In genomic region chr6:49009665-49010064, GRCm38 (mm10) we compare ENCODE assay signal across 21 mouse cellular contexts. TPM values are rescaled to one million over a fixed set of nuclear protein-coding genes. Genes with fewer than 3 reads are reported as not detected.
DNase-seq lines count a peak whose midpoint lies in the region; ATAC-seq and TF ChIP-seq lines count a peak whose summit lies in the region.
"Had no signal": no experiment of that assay in that cellular context is flagged by ENCODE, and none has a peak within 500 bp of the region (broad histone marks: within the 10 kb centered on the region; RNA-seq: fewer than 3 reads in every experiment).

No protein-coding gene starts in this region.

- TF ChIP-seq CTCF in forebrain, postnatal 0 days (IDR thresholded peaks at IDR 0.05; ENCODE audit: low read depth), result peak; percentile 35; the same call in 1 of the 2 replicates
- peak; percentile 23 for TF ChIP-seq CTCF in left cerebral cortex, adult 2 months (IDR thresholded peaks at IDR 0.05)

- no peak overlapping the region for H3K27ac ChIP-seq in forebrain, postnatal 0 days (ENCODE audit: low read depth, low read length)
- no peak overlapping the region for H3K27ac ChIP-seq in forebrain, embryonic 15.5 days (replicated peaks)
- H3K27ac ChIP-seq in left cerebral cortex, adult 2 months, result no peak overlapping the region
- H3K27ac ChIP-seq: heart, embryonic 15.5 days had no signal

- H3K4me2 ChIP-seq in forebrain, postnatal 0 days (ENCODE audit: low read depth), result no peak overlapping the region
- no peak overlapping the region for H3K4me2 ChIP-seq in forebrain, embryonic 15.5 days (replicated peaks)

- DNase-seq in forebrain, postnatal 0 days, result no peak
- DNase-seq in left cerebral cortex, adult 2 months (ENCODE audit: extremely low spot score in 1 of 2, low spot score in 2 of 2), result no peak
- no peak for DNase-seq in left cerebral cortex, postnatal 25 days (ENCODE audit: low spot score in 2 of 2)
- peak; percentile 18 for DNase-seq in A20 (ENCODE audit: low read depth, low spot score)
- DNase-seq in ZHBTc4 (ENCODE audit: low read depth, low spot score), result peak; percentile 76
- DNase-seq in embryo, embryonic 9.5 days (ENCODE audit: extremely low spot score), result no peak
- DNase-seq in right cerebral cortex, postnatal 14 days, result no peak
- DNase-seq: adrenal gland, adult 2 months; cerebellum, adult 9-10 months; gastrocnemius, postnatal 25 days; kidney, postnatal 10 days; lung, adult 18-20 months; right cerebral cortex, postnatal 25 days; thymus, postnatal 25 days had no signal

- no peaks in the 10 kb centered on the region for H3K36me3 ChIP-seq in forebrain, postnatal 0 days (ENCODE audit: insufficient read depth)
- H3K36me3 ChIP-seq in forebrain, embryonic 15.5 days, result no peaks in the 10 kb centered on the region
- H3K36me3 ChIP-seq: heart, embryonic 15.5 days had no signal

- H3K9me3 ChIP-seq in forebrain, postnatal 0 days (ENCODE audit: low read length), result no peaks in the 10 kb centered on the region
- no peaks in the 10 kb centered on the region for H3K9me3 ChIP-seq in forebrain, embryonic 15.5 days
- H3K9me3 ChIP-seq: heart, embryonic 15.5 days had no signal

- H3K9ac ChIP-seq in forebrain, postnatal 0 days, result no peak overlapping the region
- H3K9ac ChIP-seq in forebrain, embryonic 15.5 days (replicated peaks), result no peak overlapping the region
- H3K9ac ChIP-seq: heart, embryonic 15.5 days had no signal

- no peak for ATAC-seq in forebrain, postnatal 0 days
- ATAC-seq in forebrain, embryonic 15.5 days (replicated peaks), result no peak
- ATAC-seq: forebrain, embryonic 16.5 days had no signal

- WGBS in forebrain, postnatal 0 days, result 86% methylated on average over 1 of the region's 1 CpGs
- 95% methylated on average over 1 of the region's 1 CpGs for WGBS in forebrain, embryonic 15.5 days

- no peak overlapping the region for H3K4me3 ChIP-seq in forebrain, postnatal 0 days (ENCODE audit: low read depth, low read length)
- no peak overlapping the region for H3K4me3 ChIP-seq in forebrain, embryonic 15.5 days
- H3K4me3 ChIP-seq in left cerebral cortex, adult 2 months, result no peak overlapping the region

- H3K27me3 ChIP-seq in forebrain, postnatal 0 days (ENCODE audit: insufficient read depth, low read length), result no peaks in the 10 kb centered on the region
- no peaks in the 10 kb centered on the region for H3K27me3 ChIP-seq in forebrain, embryonic 15.5 days
- H3K27me3 ChIP-seq: heart, embryonic 15.5 days had no signal

- 0 out of 2 replicates have a peak, but pooled peaks cover 4% of the 10 kb centered on the region for H3K4me1 ChIP-seq in forebrain, postnatal 0 days (ENCODE audit: insufficient read depth)
- H3K4me1 ChIP-seq in forebrain, embryonic 15.5 days, result peaks cover 9% of the 10 kb centered on the region; the same call in 1 of the 2 replicates

- intact Hi-C loops in left cerebral cortex, adult 2 months (cut with DNase I), result loop anchor here (5.0 kb wide), 1 partner anchor 48 kb away; no protein-coding TSS in a partner anchor
- intact Hi-C loops in left cerebral cortex, postnatal 25 days (cut with DNase I), result loop anchor here (10.0 kb wide), 1 partner anchor 385 kb away; the partner anchor contains the start of gene Stk31

RNA-seq across cellular contexts. Expression of gene Svs1, which starts 23.0 kb away (rescaled TPM):
- total RNA-seq in forebrain, postnatal 0 days (2014; rRNA removed), result not detected in 2 replicates
- polyA plus RNA-seq in forebrain, postnatal 0 days (2015; fragmentation: Nextera tagmentation; extraction: Ambion mirVana), result not detected in 2 replicates
- not detected in 2 replicates for polyA plus RNA-seq in forebrain, embryonic 15.5 days (2015; fragmentation: Nextera tagmentation; extraction: Ambion mirVana)
- total RNA-seq in left cerebral cortex, adult 2 months (2021), result not detected
- not detected for total RNA-seq in left cerebral cortex, postnatal 25 days (2021)
- total RNA-seq: adrenal gland, adult 2 months; gastrocnemius, postnatal 25 days; layer of hippocampus, postnatal 10 days; left cerebral cortex, postnatal 36 days; megakaryocyte-erythroid progenitor cell, adult 5-6 weeks had no signal
- polyA plus RNA-seq: adrenal gland, adult 2 months; forebrain, embryonic 16.5 days; heart, embryonic 15.5 days; hindbrain, embryonic 16.5 days had no signal

RNA-seq across cellular contexts. Expression of gene Gpnmb, which starts 26.7 kb away (rescaled TPM):
- 0.92 and 1.6 TPM in 2 replicates for total RNA-seq in forebrain, postnatal 0 days (2014; rRNA removed)
- polyA plus RNA-seq in forebrain, postnatal 0 days (2015; fragmentation: Nextera tagmentation; extraction: Ambion mirVana), result 1.4 and 1.8 TPM in 2 replicates
- 0.24 and 0.47 TPM in 2 replicates for polyA plus RNA-seq in forebrain, embryonic 15.5 days (2015; fragmentation: Nextera tagmentation; extraction: Ambion mirVana)
- total RNA-seq in left cerebral cortex, adult 2 months (2021), result 1 to 10 TPM; 1.3 to 2.5 TPM
- total RNA-seq in left cerebral cortex, postnatal 25 days (2021), result 1 to 10 TPM; 1.3 to 1.7 TPM
- total RNA-seq: megakaryocyte-erythroid progenitor cell, adult 5-6 weeks had no signal

RNA-seq across cellular contexts. Expression of gene Doxl2, which starts 34.9 kb away (rescaled TPM):
- not detected in 2 replicates for total RNA-seq in forebrain, postnatal 0 days (2014; rRNA removed)
- polyA plus RNA-seq in forebrain, postnatal 0 days (2015; fragmentation: Nextera tagmentation; extraction: Ambion mirVana), result not detected in 2 replicates
- polyA plus RNA-seq in forebrain, embryonic 15.5 days (2015; fragmentation: Nextera tagmentation; extraction: Ambion mirVana), result not detected in 2 replicates
- not detected for total RNA-seq in left cerebral cortex, adult 2 months (2021)
- not detected for total RNA-seq in left cerebral cortex, postnatal 25 days (2021)
- total RNA-seq: adrenal gland, adult 2 months; gastrocnemius, postnatal 25 days; layer of hippocampus, postnatal 10 days; left cerebral cortex, postnatal 36 days; megakaryocyte-erythroid progenitor cell, adult 5-6 weeks had no signal
- polyA plus RNA-seq: adrenal gland, adult 2 months; forebrain, embryonic 16.5 days; heart, embryonic 15.5 days; hindbrain, embryonic 16.5 days had no signal

Comparison
In these comparisons a context has a peak if more than half of its experiments do, and no peak if none do; other contexts are left out.
1. DNase-seq: peak in A20 (single experiment) and ZHBTc4 (single experiment); none in forebrain, postnatal 0 days (single experiment), left cerebral cortex, adult 2 months (0 of 2), left cerebral cortex, postnatal 25 days (0 of 2), embryo, embryonic 9.5 days (single experiment) and right cerebral cortex, postnatal 14 days (single experiment).